Mouse (Mus musculus) neural tube, embryonic 14.5 days (tissue): ENCODE data around the gene P2ry13. TPM values are rescaled to one million over a fixed set of nuclear protein-coding genes. Genes with fewer than 3 reads are reported as not detected.

Experiments used
- ATAC-seq: fragments of 200-750 bp; cut with Nextera tagmentation; 2 replicates; pipeline ENCODE4 v1.8.0; 2017; ENCODE audit warnings: low read depth, mild to moderate bottlenecking, moderate TSS enrichment, moderate library complexity
- H3K27ac ChIP-seq: fragments of 300-500 bp; sonication (generic); 2 replicates; pipeline ENCODE4 v1.5.1; 2014; ENCODE audit warnings: low read depth, mild to moderate bottlenecking, control low read depth, low read length, moderate library complexity, mixed read lengths
- H3K27me3 ChIP-seq: fragments of 300-500 bp; sonication (generic); 2 replicates; pipeline ENCODE4 v1.6.1; 2014; ENCODE audit warnings: low read length; ENCODE audit not compliant: control insufficient read depth, insufficient read depth
- H3K36me3 ChIP-seq: fragments of 300-500 bp; sonication (generic); 2 replicates; pipeline ENCODE4 v1.6.1; 2014; ENCODE audit warnings: low read length, mixed read lengths; ENCODE audit not compliant: control insufficient read depth, insufficient read depth
- H3K4me1 ChIP-seq: fragments of 300-500 bp; sonication (generic); 2 replicates; pipeline ENCODE4 v1.6.1; 2014; ENCODE audit warnings: low read length; ENCODE audit not compliant: control insufficient read depth, insufficient read depth
- H3K4me2 ChIP-seq: fragments of 300-500 bp; sonication (generic); 2 replicates; pipeline ENCODE4 v1.6.1; 2014; ENCODE audit warnings: mild to moderate bottlenecking, low read depth, low read length, control low read depth
- H3K4me3 ChIP-seq: fragments of 300-500 bp; sonication (generic); 2 replicates; pipeline ENCODE4 v1.5.1; 2014; ENCODE audit warnings: low read depth, low read length, control low read depth, mixed read lengths
- H3K9ac ChIP-seq: fragments of 300-500 bp; sonication (generic); replicated peaks from 2 replicates; pipeline ENCODE4 v1.6.1; 2014; ENCODE audit warnings: low read depth, mild to moderate bottlenecking, control low read depth, low read length, mixed read lengths
- H3K9me3 ChIP-seq: fragments of 300-500 bp; sonication (generic); 2 replicates; pipeline ENCODE4 v1.6.1; 2016; ENCODE audit warnings: low read length; ENCODE audit not compliant: control insufficient read depth
- WGBS: fragments of 180-500 bp; shearing (Covaris S2); extraction: QIAGEN DNeasy Blood & Tissue Kit; methylation state at CpG from one replicate; pipeline ENCODE4 v1.1.7; 2014; 5-methylcytosine and 5-hydroxymethylcytosine counted together
- polyA plus RNA-seq: library from polyadenylated mRNA; unstranded; fragments of >200 nt; fragmentation: Nextera tagmentation; extraction: Ambion mirVana; gene quantifications from 2 replicates; pipeline ENCODE4 v1.2.1, GENCODE M21; 2014

Gene P2ry13
- polyA plus RNA-seq, 1 experiment from 2014 or later, result 1.7 TPM

- H3K4me2 ChIP-seq, result no peak overlapping the region
- H3K27ac ChIP-seq, result no peak overlapping the region
- no peaks in the 10 kb centered on the region for H3K27me3 ChIP-seq
- no peaks in the 10 kb centered on the region for H3K9me3 ChIP-seq
- H3K9ac ChIP-seq, result no peak overlapping the region
- ATAC-seq, result no peak
- H3K36me3 ChIP-seq, result no peaks in the 10 kb centered on the region
- H3K4me3 ChIP-seq, result no peak overlapping the region
- no peaks in the 10 kb centered on the region for H3K4me1 ChIP-seq
Measured at GRCm38 (mm10) chr3:59225411-59225810, 14.7 kb upstream of the P2ry13 start.

GRCm38 (mm10) chr3:59222303-59222702 is 11.6 kb upstream of the P2ry13 start:
- Histone ChIP-seq H3K4me1 (no peaks in the 10 kb centered on the region), H3K27ac (no peak overlapping the region), H3K4me2 (no peak overlapping the region), H3K9ac (no peak overlapping the region), H3K4me3 (no peak overlapping the region), H3K36me3 (no peaks in the 10 kb centered on the region), H3K27me3 (no peaks in the 10 kb centered on the region), H3K9me3 (no peaks in the 10 kb centered on the region)
- ATAC-seq, result no peak
- 91% methylated on average over 2 of the region's 2 CpGs for WGBS

- no peaks in the 10 kb centered on the region for H3K27me3 ChIP-seq
- no peaks in the 10 kb centered on the region for H3K9me3 ChIP-seq
- no peak overlapping the region for H3K4me3 ChIP-seq
- H3K36me3 ChIP-seq, result no peaks in the 10 kb centered on the region
- no peak overlapping the region for H3K27ac ChIP-seq
- H3K9ac ChIP-seq, result no peak overlapping the region
- H3K4me1 ChIP-seq, result no peaks in the 10 kb centered on the region
- no peak overlapping the region for H3K4me2 ChIP-seq
- WGBS, result 93% methylated on average over 2 of the region's 2 CpGs
- ATAC-seq, result no peak
Measured at GRCm38 (mm10) chr3:59219326-59219725, 8.6 kb upstream of the P2ry13 start.

- no peaks in the 10 kb centered on the region for H3K4me1 ChIP-seq
- H3K36me3 ChIP-seq, result no peaks in the 10 kb centered on the region
- 96% methylated on average over 10 of the region's 10 CpGs for WGBS
- no peak overlapping the region for H3K4me2 ChIP-seq
- no peak overlapping the region for H3K9ac ChIP-seq
- H3K9me3 ChIP-seq, result no peaks in the 10 kb centered on the region
- H3K4me3 ChIP-seq, result no peak overlapping the region
- H3K27me3 ChIP-seq, result no peaks in the 10 kb centered on the region
- H3K27ac ChIP-seq, result no peak overlapping the region
- no peak for ATAC-seq
Measured at GRCm38 (mm10) chr3:59217211-59217610, 6.5 kb upstream of the P2ry13 start.

GRCm38 (mm10) chr3:59212404-59212803 is 1.7 kb upstream of the P2ry13 start:
- Histone ChIP-seq H3K27ac (no peak overlapping the region), H3K4me3 (no peak overlapping the region), H3K4me2 (no peak overlapping the region), H3K36me3 (no peaks in the 10 kb centered on the region), H3K4me1 (no peaks in the 10 kb centered on the region), H3K27me3 (no peaks in the 10 kb centered on the region), H3K9me3 (no peaks in the 10 kb centered on the region), H3K9ac (no peak overlapping the region)
- no peak for ATAC-seq

GRCm38 (mm10) chr3:59211784-59212183 is 1.1 kb upstream of the P2ry13 start:
- Histone ChIP-seq H3K27ac (no peak overlapping the region), H3K4me2 (no peak overlapping the region), H3K9me3 (no peaks in the 10 kb centered on the region), H3K27me3 (no peaks in the 10 kb centered on the region), H3K36me3 (no peaks in the 10 kb centered on the region), H3K4me3 (no peak overlapping the region), H3K4me1 (no peaks in the 10 kb centered on the region), H3K9ac (no peak overlapping the region)
- no peak for ATAC-seq
- 94% methylated on average over 8 of the region's 8 CpGs for WGBS

- WGBS, result 78% methylated on average over 8 of the region's 8 CpGs
- no peaks in the 10 kb centered on the region for H3K4me1 ChIP-seq
Measured at GRCm38 (mm10) chr3:59210089-59210488, 593 bp downstream of the P2ry13 start.

GRCm38 (mm10) chr3:59208650-59209548 is 1.8 kb downstream of the P2ry13 start:
- H3K36me3 ChIP-seq, result no peaks in the 10 kb centered on the region
- H3K9me3 ChIP-seq, result no peaks in the 10 kb centered on the region
- H3K27me3 ChIP-seq, result no peaks in the 10 kb centered on the region
- WGBS, result 62% methylated on average over 4 of the region's 4 CpGs
- H3K4me2 ChIP-seq, result no peak overlapping the region
- no peak overlapping the region for H3K4me3 ChIP-seq
- ATAC-seq, result peak; percentile 75
- H3K9ac ChIP-seq, result no peak overlapping the region
- H3K4me1 ChIP-seq, result no peaks in the 10 kb centered on the region
- H3K27ac ChIP-seq, result no peak overlapping the region

More at GRCm38 (mm10) chr3:59210089-59210488, 593 bp downstream of the P2ry13 start:
- Histone ChIP-seq H3K27me3 (no peaks in the 10 kb centered on the region), H3K4me3 (no peak overlapping the region), H3K4me2 (no peak overlapping the region), H3K27ac (no peak overlapping the region), H3K9me3 (no peaks in the 10 kb centered on the region), H3K9ac (no peak overlapping the region), H3K36me3 (no peaks in the 10 kb centered on the region)
- no peak for ATAC-seq

GRCm38 (mm10) chr3:59205941-59206340 is 4.7 kb downstream of the P2ry13 start:
- Histone ChIP-seq H3K9ac (no peak overlapping the region), H3K27me3 (no peaks in the 10 kb centered on the region), H3K36me3 (no peaks in the 10 kb centered on the region), H3K4me1 (no peaks in the 10 kb centered on the region), H3K4me3 (no peak overlapping the region), H3K9me3 (no peaks in the 10 kb centered on the region), H3K4me2 (no peak overlapping the region), H3K27ac (no peak overlapping the region)
- 85% methylated on average over 4 of the region's 4 CpGs for WGBS
- ATAC-seq, result no peak
